Mouse (Mus musculus): ENCODE measurements around the gene Galnt7.

Gene Galnt7

GRCm38 (mm10) chr8:57652456-57653055 is at the start of gene Galnt7:
TSS of gene Galnt7 (minus strand) at chr8:57653032.
- in situ Hi-C loops (cut with MboI; ENCODE audit: low sequenced_read_pairs): loop anchor here (10.0 kb wide), 1 partner anchor 142 kb away; no protein-coding TSS in a partner anchor

- in situ Hi-C loops (cut with MboI; ENCODE audit: low sequenced_read_pairs): no loop called here
These were observed 35.8 kb upstream of the Galnt7 start for GRCm38 (mm10) chr8:57688633-57689032.

GRCm38 (mm10) chr8:57685803-57686202 is 33.0 kb upstream of the Galnt7 start:
- in situ Hi-C loops (cut with MboI; ENCODE audit: low sequenced_read_pairs): no loop called here

GRCm38 (mm10) chr8:57680044-57680443 is 27.2 kb upstream of the Galnt7 start:
- in situ Hi-C loops (cut with MboI; ENCODE audit: low sequenced_read_pairs): no loop called here

GRCm38 (mm10) chr8:57664121-57664520 is 11.3 kb upstream of the Galnt7 start:
- in situ Hi-C loops (cut with MboI; ENCODE audit: low sequenced_read_pairs): no loop called here

GRCm38 (mm10) chr8:57660019-57660418 is 7.2 kb upstream of the Galnt7 start:
- in situ Hi-C loops (cut with MboI; ENCODE audit: low sequenced_read_pairs): no loop called here

- in situ Hi-C loops (cut with MboI; ENCODE audit: low sequenced_read_pairs): loop anchor here (10.0 kb wide), 1 partner anchor 138 kb away; no protein-coding TSS in a partner anchor
These were observed 3.6 kb upstream of the Galnt7 start for GRCm38 (mm10) chr8:57656446-57656845.

- in situ Hi-C loops (cut with MboI; ENCODE audit: low sequenced_read_pairs): loop anchor here (10.0 kb wide), 1 partner anchor 141 kb away; no protein-coding TSS in a partner anchor
These were observed 1.3 kb upstream of the Galnt7 start for GRCm38 (mm10) chr8:57654146-57654545.

GRCm38 (mm10) chr8:57653768-57654125 is 915 bp upstream of the Galnt7 start:
- in situ Hi-C loops (cut with MboI; ENCODE audit: low sequenced_read_pairs): loop anchor here (10.0 kb wide), 1 partner anchor 141 kb away; no protein-coding TSS in a partner anchor

GRCm38 (mm10) chr8:57653056-57653767 is 380 bp upstream of the Galnt7 start:
- in situ Hi-C loops (cut with MboI; ENCODE audit: low sequenced_read_pairs): loop anchor here (10.0 kb wide), 1 partner anchor 142 kb away; no protein-coding TSS in a partner anchor

GRCm38 (mm10) chr8:57651689-57652455 is 960 bp downstream of the Galnt7 start:
- in situ Hi-C loops (cut with MboI; ENCODE audit: low sequenced_read_pairs): loop anchor here (10.0 kb wide), 1 partner anchor 143 kb away; no protein-coding TSS in a partner anchor

- in situ Hi-C loops (cut with MboI; ENCODE audit: low sequenced_read_pairs): loop anchor here (10.0 kb wide), 1 partner anchor 143 kb away; no protein-coding TSS in a partner anchor
These were observed 1.5 kb downstream of the Galnt7 start for GRCm38 (mm10) chr8:57651357-57651688.

GRCm38 (mm10) chr8:57650216-57650615 is 2.6 kb downstream of the Galnt7 start:
- in situ Hi-C loops (cut with MboI; ENCODE audit: low sequenced_read_pairs): loop anchor here (10.0 kb wide), 1 partner anchor 145 kb away; no protein-coding TSS in a partner anchor

GRCm38 (mm10) chr8:57647566-57647965 is 5.3 kb downstream of the Galnt7 start:
- in situ Hi-C loops (cut with MboI; ENCODE audit: low sequenced_read_pairs): no loop called here

- in situ Hi-C loops (cut with MboI; ENCODE audit: low sequenced_read_pairs): no loop called here
These were observed 8.6 kb downstream of the Galnt7 start for GRCm38 (mm10) chr8:57644281-57644680.

GRCm38 (mm10) chr8:57642722-57643121 is 10.1 kb downstream of the Galnt7 start:
- in situ Hi-C loops (cut with MboI; ENCODE audit: low sequenced_read_pairs): no loop called here

GRCm38 (mm10) chr8:57638925-57639324 is 13.9 kb downstream of the Galnt7 start:
- in situ Hi-C loops (cut with MboI; ENCODE audit: low sequenced_read_pairs): no loop called here

GRCm38 (mm10) chr8:57637599-57638280 is 15.1 kb downstream of the Galnt7 start:
- in situ Hi-C loops (cut with MboI; ENCODE audit: low sequenced_read_pairs): no loop called here

- in situ Hi-C loops (cut with MboI; ENCODE audit: low sequenced_read_pairs): no loop called here
These were observed 16.1 kb downstream of the Galnt7 start for GRCm38 (mm10) chr8:57636698-57637097.

- in situ Hi-C loops (cut with MboI; ENCODE audit: low sequenced_read_pairs): no loop called here
These were observed 16.6 kb downstream of the Galnt7 start for GRCm38 (mm10) chr8:57636281-57636680.

GRCm38 (mm10) chr8:57631780-57632179 is 21.1 kb downstream of the Galnt7 start:
- in situ Hi-C loops (cut with MboI; ENCODE audit: low sequenced_read_pairs): no loop called here

All from CH12F3 (cell line).